Mouse (Mus musculus): ENCODE measurements at regions not wholly inside any gene's neighbourhood (a gene's known extent, or its start where the extent isn't known, plus 50 kb on each side); places are given as distances from the start of the nearest gene placed in this dataset.

- intact Hi-C loops (cut with DNase I): no loop called here
- no peak for DNase-seq (ENCODE audit: low spot score in 2 of 2)
Observed at GRCm38 (mm10) chr15:52558682-52559081, 1326.0 kb upstream of the Gm7489 start.

DNA sequence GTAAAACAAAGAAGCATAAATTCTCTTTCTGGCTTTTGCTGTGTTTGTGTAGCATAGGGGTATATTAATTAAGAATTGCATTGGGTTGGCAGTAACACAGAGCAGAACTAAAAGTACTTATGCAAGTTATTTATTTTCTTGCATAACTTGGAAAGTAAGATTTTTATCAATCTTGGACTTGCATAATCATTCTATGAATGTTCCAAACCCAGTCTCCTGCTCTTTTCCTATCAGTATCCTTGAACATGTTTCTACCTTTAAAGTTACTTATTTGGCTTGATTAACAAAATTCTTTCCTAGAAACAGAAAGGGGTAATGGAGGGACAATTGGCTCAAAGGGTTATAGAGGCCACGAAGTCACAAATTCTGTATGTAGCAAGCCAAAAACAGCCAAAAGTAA, 1320.6 kb upstream of the Gm7489 start:
- no peak for DNase-seq (ENCODE audit: low spot score in 2 of 2)
- intact Hi-C loops (cut with DNase I): no loop called here

GRCm38 (mm10) chr15:52565449-52565851, 1319.3 kb upstream of the Gm7489 start:
- peak; percentile 11 to 62 for DNase-seq (ENCODE audit: low spot score in 2 of 2)

GRCm38 (mm10) chr15:52570256-52570655, 1314.5 kb upstream of the Gm7489 start:
- no peak for DNase-seq (ENCODE audit: low spot score in 2 of 2)
- intact Hi-C loops (cut with DNase I): no loop called here

More at GRCm38 (mm10) chr15:52565449-52565851, 1319.3 kb upstream of the Gm7489 start:
- intact Hi-C loops (cut with DNase I): no loop called here

- intact Hi-C loops (cut with DNase I): no loop called here
- no peak for DNase-seq (ENCODE audit: low spot score in 2 of 2)
Observed at GRCm38 (mm10) chr15:52577614-52578013, 1307.1 kb upstream of the Gm7489 start.

DNA sequence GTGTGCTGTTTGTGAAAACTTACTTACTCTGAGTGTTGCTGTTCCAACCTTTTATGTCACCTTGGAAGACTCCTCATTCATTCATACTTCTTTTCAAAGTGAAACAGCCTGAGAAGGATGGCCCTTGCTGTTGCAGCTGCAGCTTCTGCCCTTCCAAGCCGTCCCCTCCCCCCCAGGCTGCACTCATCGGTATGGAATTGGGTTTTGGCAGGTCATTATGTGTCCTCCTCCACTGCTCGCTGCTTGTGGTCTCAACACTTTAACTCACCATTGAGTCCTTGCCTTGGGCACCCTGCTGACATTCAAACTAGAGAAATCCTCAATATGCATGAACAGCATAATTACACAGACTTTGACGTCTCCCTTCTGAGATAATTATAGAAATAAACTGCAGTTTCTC, 1295.3 kb upstream of the Gm7489 start:
- intact Hi-C loops (cut with DNase I): no loop called here
- no peak for DNase-seq (ENCODE audit: low spot score in 2 of 2)

- intact Hi-C loops (cut with DNase I): no loop called here
Observed at GRCm38 (mm10) chr15:52599511-52599910, 1285.2 kb upstream of the Gm7489 start.

DNA sequence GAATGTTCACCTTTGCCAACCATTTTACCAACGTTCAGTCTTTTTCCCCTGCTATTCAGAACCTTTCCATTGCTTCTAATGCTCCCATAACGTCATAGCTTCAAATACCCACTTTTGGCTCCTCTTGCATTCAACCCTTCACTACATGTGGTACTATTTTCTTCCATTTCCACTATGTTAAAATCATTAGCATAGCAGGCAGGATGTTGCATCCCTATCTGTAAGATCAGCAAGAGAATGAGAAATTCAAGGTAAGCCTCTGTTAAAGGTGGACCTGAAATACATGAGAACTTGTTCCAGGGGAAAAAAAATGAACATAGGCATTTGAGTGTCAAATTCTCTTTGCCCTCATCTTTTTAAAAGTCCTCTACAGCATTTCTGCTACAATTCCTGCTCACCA, 1284.7 kb upstream of the Gm7489 start:
- DNase-seq (ENCODE audit: low spot score in 2 of 2): no peak
- intact Hi-C loops (cut with DNase I): no loop called here

More at GRCm38 (mm10) chr15:52599511-52599910, 1285.2 kb upstream of the Gm7489 start:
- DNase-seq (ENCODE audit: low spot score in 2 of 2): no peak

DNA sequence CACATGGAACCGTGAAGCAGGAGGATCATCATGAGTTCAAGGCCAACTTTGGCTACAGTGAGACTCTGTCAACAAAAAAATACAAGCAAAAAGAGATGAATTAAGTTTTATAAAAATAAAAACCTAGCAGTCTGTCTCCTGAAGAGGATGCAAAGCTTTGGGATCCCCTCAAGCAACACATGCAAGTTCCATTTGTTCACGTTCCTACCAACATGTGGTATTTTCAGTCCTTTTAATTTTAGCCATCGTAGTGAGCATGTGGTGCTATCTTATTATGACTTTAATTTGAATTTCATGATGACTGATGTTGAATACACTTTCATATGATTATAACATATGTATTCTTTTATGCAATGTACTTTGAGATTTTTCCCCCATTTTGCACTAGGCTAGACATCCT, 1244.9 kb upstream of the Gm7489 start:
- DNase-seq (ENCODE audit: low spot score in 2 of 2): peak in 1 of 2 experiments; percentile 5
- intact Hi-C loops (cut with DNase I): no loop called here

DNA sequence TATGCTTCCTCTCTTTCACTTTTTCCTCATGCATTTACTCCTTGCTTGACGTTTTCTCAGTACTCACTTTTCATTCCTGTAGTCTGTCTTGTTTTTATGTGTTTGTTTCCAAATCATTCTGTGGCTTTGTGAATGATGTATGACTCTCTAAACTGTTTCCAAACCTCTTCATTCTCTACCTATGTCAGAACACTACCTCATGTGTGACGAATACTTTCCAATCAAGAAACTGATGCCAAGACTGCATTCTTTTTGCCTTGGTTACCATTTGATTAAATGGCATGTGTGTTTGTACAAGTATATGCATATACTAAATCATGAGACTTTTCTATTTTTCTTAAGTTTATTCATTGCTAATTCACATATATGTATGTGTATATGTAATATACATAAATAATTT, 1238.7 kb upstream of the Gm7489 start:
- intact Hi-C loops (cut with DNase I): no loop called here
- no peak for DNase-seq (ENCODE audit: low spot score in 2 of 2)

- intact Hi-C loops (cut with DNase I): no loop called here
- no peak for DNase-seq (ENCODE audit: low spot score in 2 of 2)
Observed at GRCm38 (mm10) chr15:52657916-52658315, 1226.8 kb upstream of the Gm7489 start.

All from left cerebral cortex, postnatal 14 days (tissue).